Mouse (Mus musculus): ENCODE measurements at regions not wholly inside any gene's neighbourhood (a gene's known extent, or its start where the extent isn't known, plus 50 kb on each side); places are given as distances from the start of the nearest gene placed in this dataset.
"Not testable (repeated sequence)": the region's sequence is repeated elsewhere in the genome, so short reads cannot be mapped to it uniquely, and the experiment has no call there.

- in situ Hi-C loops (cut with MboI; ENCODE audit: unreplicated experiment in 2 of 2) = not testable (repeated sequence)
These were observed 121.0 kb downstream of the Rab10 start for GRCm38 (mm10) chr12:3188734-3189275.

GRCm38 (mm10) chr12:3188137-3188536 lies 121.6 kb downstream of the Rab10 start:
- in situ Hi-C loops (cut with MboI; ENCODE audit: unreplicated experiment in 2 of 2) = no loop called here

GRCm38 (mm10) chr12:3173325-3173724 lies 136.4 kb downstream of the Rab10 start:
- in situ Hi-C loops (cut with MboI; ENCODE audit: unreplicated experiment in 2 of 2) = no loop called here

- in situ Hi-C loops (cut with MboI; ENCODE audit: unreplicated experiment in 2 of 2) = not testable (repeated sequence)
These were observed 140.0 kb downstream of the Rab10 start for GRCm38 (mm10) chr12:3169705-3170287.

- in situ Hi-C loops (cut with MboI; ENCODE audit: unreplicated experiment in 2 of 2) = not testable (repeated sequence)
These were observed 148.1 kb downstream of the Rab10 start for GRCm38 (mm10) chr12:3161666-3162065.

GRCm38 (mm10) chr12:3158771-3159170 lies 151.0 kb downstream of the Rab10 start:
- in situ Hi-C loops (cut with MboI; ENCODE audit: unreplicated experiment in 2 of 2) = not testable (repeated sequence)

DNA sequence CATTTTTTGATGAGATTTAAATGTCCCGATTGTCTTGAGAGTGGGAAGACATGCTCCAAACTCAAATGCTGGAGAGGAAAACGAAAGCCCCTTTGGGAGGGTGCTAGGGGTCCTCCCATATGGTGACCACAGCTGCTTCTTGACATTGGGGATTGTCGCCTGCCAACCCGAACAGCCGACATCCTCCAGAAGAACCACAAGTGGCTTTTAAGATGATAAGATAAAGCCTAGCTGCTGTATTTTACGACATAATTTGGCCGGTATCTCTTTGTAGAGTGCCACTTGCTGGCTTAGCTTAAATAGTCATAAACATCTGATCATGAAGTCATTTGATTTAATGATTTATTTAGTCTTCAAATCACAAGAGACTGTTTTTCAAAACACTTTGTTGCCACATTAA lies 156.1 kb downstream of the Rab10 start:
- in situ Hi-C loops (cut with MboI; ENCODE audit: unreplicated experiment in 2 of 2) = not testable (repeated sequence)

GRCm38 (mm10) chr12:3132553-3132952 lies 177.2 kb downstream of the Rab10 start:
- in situ Hi-C loops (cut with MboI; ENCODE audit: unreplicated experiment in 2 of 2) = not testable (repeated sequence)

GRCm38 (mm10) chr12:3131149-3131751 lies 178.5 kb downstream of the Rab10 start:
- in situ Hi-C loops (cut with MboI; ENCODE audit: unreplicated experiment in 2 of 2) = not testable (repeated sequence)

DNA sequence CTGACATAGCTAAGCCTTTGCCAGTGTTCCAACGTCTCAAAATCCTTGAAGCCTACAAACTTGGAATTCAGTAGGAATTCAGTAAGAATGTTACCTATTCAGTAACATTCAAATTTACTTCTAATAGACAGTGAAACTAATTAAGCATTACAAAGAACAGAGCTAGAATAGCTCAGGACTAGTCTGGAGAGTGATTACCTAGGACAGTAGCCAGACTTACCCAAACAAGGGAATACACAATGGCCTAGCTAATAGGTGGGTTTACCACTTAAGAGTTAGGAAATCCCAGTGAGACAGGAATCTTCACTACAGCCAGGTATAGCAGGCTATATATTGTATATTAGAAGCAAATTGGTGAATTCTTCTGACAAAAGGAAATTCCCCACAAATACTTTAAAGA lies 182.4 kb downstream of the Rab10 start:
- in situ Hi-C loops (cut with MboI; ENCODE audit: unreplicated experiment in 2 of 2) = not testable (repeated sequence)

- in situ Hi-C loops (cut with MboI; ENCODE audit: unreplicated experiment in 2 of 2) = no loop called here
These were observed 185.7 kb downstream of the Rab10 start for GRCm38 (mm10) chr12:3124036-3124435.

- in situ Hi-C loops (cut with MboI; ENCODE audit: unreplicated experiment in 2 of 2) = not testable (repeated sequence)
These were observed 199.2 kb downstream of the Rab10 start for GRCm38 (mm10) chr12:3110589-3110988.

GRCm38 (mm10) chr12:3109671-3110070 lies 200.1 kb downstream of the Rab10 start:
- in situ Hi-C loops (cut with MboI; ENCODE audit: unreplicated experiment in 2 of 2) = not testable (repeated sequence)

DNA sequence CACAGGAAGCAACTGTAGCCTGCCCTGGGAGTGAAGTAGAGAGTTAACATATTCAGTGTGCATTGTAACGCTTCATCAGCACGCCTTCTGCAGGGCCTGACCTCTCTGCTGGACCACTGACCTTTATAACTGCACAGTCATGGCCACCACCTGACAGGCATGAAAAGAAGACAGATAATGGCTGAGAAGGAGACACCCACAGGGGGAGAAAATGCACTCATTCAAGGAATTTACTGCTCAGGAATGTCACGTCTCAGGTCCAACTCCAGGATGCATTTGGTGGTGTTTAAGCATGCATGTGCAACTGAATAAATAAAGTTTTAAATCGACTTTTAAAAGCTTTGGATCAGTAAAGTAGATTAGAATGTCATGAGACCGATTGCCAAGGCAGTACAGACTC lies 207.8 kb downstream of the Rab10 start:
- in situ Hi-C loops (cut with MboI; ENCODE audit: unreplicated experiment in 2 of 2) = loop anchor here (5.0 kb wide), 1 partner anchor 290 kb away; no protein-coding TSS in a partner anchor

DNA sequence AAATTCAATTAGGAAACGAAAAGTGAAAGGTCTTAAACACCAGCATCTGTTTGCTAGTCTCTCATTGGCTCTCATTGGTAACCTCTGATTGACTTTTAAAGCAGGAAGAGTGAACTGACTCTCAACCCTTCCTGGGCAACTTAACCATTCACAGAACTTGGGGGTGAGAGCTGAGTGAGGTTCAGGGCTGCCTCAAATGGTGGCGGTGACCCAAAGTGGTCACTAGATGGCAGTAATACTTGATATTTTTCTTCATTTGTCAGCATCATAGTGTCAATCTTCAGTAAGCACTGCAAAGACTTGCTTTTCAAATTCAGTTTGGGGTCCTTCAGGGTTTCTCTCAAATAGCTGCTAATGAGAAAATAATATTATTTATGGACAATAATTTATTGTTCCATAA lies 211.6 kb downstream of the Rab10 start:
- in situ Hi-C loops (cut with MboI; ENCODE audit: unreplicated experiment in 2 of 2) = not testable (repeated sequence)

DNA sequence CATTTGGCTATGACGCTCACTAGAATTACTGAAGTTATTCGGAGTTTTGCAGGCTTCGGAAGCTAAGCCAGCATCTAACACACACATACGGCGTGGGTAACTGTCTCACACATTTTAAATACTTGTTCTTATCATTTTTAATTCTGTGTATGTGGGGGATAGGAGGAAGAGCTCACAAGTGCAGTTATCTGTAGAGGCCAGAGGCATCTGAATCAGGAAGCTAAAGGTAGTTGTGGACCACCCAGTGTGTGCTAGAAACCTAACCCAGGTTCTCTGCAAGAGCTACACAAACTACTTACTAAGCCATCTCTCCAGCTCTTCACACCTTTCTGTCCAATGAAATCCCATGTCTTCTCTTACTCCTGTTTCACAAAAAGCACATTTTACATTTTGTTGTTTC lies 215.3 kb downstream of the Rab10 start:
- in situ Hi-C loops (cut with MboI; ENCODE audit: unreplicated experiment in 2 of 2) = no loop called here

DNA sequence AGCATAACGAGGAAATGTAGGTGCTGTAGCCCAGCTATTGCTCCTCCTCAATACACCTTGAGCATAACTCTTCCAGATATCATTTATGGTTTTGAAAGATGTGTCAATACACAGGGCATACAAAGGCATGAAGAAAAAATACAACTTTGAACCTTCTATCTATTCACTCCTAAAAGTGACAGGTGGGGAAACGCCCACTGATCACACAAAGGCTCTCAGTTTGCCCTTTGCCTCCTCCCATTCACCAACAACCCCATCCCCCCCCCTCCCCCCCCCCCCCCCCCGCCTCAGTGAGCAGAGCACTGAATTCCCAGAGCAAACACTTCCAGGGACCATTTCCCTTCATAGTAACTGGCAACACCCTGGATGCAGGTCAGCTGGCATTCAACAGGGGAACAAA lies 216.8 kb downstream of the Rab10 start:
- in situ Hi-C loops (cut with MboI; ENCODE audit: unreplicated experiment in 2 of 2) = not testable (repeated sequence)

- in situ Hi-C loops (cut with MboI; ENCODE audit: unreplicated experiment in 2 of 2) = not testable (repeated sequence)
These were observed 260.2 kb downstream of the Rab10 start for GRCm38 (mm10) chr12:3049546-3049945.

DNA sequence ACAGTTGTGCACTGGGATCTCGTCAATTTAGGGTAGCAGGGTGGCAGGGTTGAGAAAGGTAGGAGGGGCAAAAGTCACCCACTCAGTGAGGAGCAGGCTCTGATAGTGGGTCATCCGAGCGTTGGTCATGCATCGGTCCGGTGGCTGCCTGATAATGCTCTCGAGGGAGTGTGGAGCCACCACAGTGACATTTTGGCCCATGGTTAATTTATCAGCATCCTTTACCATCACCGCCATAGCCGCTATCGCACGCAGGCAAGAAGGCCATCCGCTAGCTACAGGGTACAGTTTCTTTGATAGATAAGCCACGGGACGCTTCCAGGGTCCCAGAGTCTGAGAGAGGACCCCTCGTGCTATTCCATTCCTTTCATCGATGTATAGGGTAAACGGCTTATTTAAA lies 291.3 kb downstream of the Rab10 start:
- in situ Hi-C loops (cut with MboI; ENCODE audit: unreplicated experiment in 2 of 2) = not testable (repeated sequence)

- in situ Hi-C loops (cut with MboI; ENCODE audit: unreplicated experiment in 2 of 2) = not testable (repeated sequence)
These were observed 293.0 kb downstream of the Rab10 start for GRCm38 (mm10) chr12:3016777-3017176.

Measured in v-Abl transformed pro-B cells (cell line).